Mouse (Mus musculus) thymus, adult 2 months (tissue): ENCODE measurements around the gene Ptprd.

ENCODE experiments used
- CTCF ChIP-seq: fragments of 200-500 bp; IDR thresholded peaks from 2 replicates; pipeline ENCODE4 v1.5.1; 2012; ENCODE audit warnings: mild to moderate bottlenecking, control low read depth, low read length, moderate library complexity, borderline replicate concordance; ENCODE audit not compliant: control insufficient read depth, poor library complexity, insufficient read depth; ENCODE audit errors: extremely low read depth
- POLR2A ChIP-seq: fragments of 200-500 bp; IDR thresholded peaks from 2 replicates; pipeline ENCODE4 v1.6.1; 2012; ENCODE audit warnings: mild to moderate bottlenecking, low read length, control low read depth, moderate library complexity; ENCODE audit not compliant: control insufficient read depth, poor library complexity, insufficient read depth; ENCODE audit errors: extremely low read depth

DNA sequence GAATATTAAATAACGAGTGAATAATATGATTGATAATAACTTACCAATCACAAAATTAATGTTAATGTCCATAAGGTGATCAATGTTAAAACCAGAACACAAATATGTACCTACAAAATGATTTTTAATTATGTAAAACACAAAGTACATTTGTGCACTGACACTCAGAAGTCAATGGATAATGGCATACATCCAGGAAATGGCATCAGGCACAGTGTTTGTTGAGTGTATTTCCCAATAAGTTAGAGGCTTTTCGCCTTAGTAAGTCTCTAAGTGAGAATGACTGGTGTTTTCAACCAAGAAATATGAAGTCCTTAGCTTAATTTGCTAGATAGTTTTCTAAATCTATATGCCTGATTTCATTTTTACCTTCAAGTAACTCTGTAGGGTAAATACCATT, 1843.5 kb downstream of the Ptprd start:
- TF ChIP-seq POLR2A (no peak), CTCF (no peak)
